Mouse (Mus musculus): Measurements from ENCODE around the gene Rbfox2. TPM values are rescaled to one million over a fixed set of nuclear protein-coding genes. Genes with fewer than 3 reads are reported as not detected.

Rbfox2 gene
- polyA plus RNA-seq, 1 experiment from 2014 or later: 173 TPM

- peaks cover 11% of the 10 kb centered on the region; the same call in 1 of the 2 replicates for H3K4me1 ChIP-seq
- H3K9me3 ChIP-seq: no peaks in the 10 kb centered on the region
- no peak overlapping the region for H3K9ac ChIP-seq (replicated peaks)
- no peaks in the 10 kb centered on the region for H3K36me3 ChIP-seq
- ATAC-seq (replicated peaks): no peak
- H3K27ac ChIP-seq (replicated peaks): no peak overlapping the region
- no peak overlapping the region for H3K4me3 ChIP-seq
- H3K27me3 ChIP-seq: no peaks in the 10 kb centered on the region
- H3K4me2 ChIP-seq (replicated peaks): no peak overlapping the region
- 50% methylated on average over 1 of the region's 1 CpGs for WGBS
Observed at GRCm38 (mm10) chr15:77217523-77217922, 89.3 kb downstream of the Rbfox2 start.

DNA sequence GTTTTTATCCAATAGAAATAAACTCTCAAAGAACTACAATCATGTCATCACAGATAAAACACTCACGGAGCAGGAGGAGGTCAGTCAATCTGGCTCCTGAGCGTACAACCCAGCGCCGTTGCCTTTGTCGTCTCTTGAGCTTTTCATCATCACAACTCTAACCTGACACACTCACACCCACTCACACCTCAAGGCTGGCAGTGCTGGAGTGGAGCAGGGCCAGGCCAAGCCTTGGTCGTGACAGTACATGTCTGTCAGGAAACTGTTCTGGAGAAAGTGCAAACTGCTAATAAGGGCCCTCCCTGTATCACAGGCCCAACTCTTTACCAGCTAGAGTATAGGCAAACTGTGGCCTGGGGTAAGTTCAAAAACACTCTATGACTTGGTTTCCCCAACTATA, 90.1 kb downstream of the Rbfox2 start:
- Histone ChIP-seq H3K36me3 (no peaks in the 10 kb centered on the region), H3K4me1 (peaks cover 11% of the 10 kb centered on the region; the same call in 1 of the 2 replicates), H3K27me3 (no peaks in the 10 kb centered on the region), H3K9me3 (no peaks in the 10 kb centered on the region), H3K4me2 (replicated peaks) (no peak overlapping the region), H3K27ac (replicated peaks) (no peak overlapping the region), H3K4me3 (no peak overlapping the region), H3K9ac (replicated peaks) (no peak overlapping the region)
- WGBS: 83% methylated on average over 6 of the region's 6 CpGs
- ATAC-seq (replicated peaks): no peak

DNA sequence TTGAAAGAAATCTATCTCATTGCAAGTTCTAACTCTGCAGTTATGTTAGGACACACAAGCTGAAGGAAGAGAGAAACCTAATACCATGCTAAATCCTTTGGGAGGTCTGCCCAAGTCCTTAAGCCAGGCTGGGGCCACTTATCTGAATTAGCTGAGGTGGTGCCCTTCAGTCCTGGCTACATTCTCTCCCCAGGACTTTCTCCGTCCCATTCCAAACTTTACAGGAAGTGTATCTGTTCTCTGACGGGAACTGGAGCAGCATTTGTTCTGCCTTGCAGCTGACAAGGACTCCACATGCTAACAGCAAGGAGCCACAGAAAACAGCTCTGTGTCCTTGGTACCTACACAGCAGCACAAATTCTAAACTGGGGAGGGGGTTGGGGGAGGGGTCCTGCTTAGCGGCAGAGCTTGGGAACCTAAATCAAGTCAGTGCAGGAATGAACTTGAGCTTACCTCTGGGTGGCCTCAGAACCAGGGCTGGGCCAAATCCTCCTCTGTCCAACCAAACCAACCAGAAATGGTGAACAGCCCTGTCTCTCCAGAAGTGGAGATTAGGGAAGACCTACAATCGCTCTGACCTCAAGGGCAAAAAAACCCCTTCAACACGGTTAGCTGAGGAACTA, 91.5 kb downstream of the Rbfox2 start:
- H3K27ac ChIP-seq (replicated peaks): no peak overlapping the region
- no peaks in the 10 kb centered on the region for H3K9me3 ChIP-seq
- ATAC-seq (replicated peaks): no peak
- H3K27me3 ChIP-seq: no peaks in the 10 kb centered on the region
- H3K4me1 ChIP-seq: peaks cover 11% of the 10 kb centered on the region; the same call in 1 of the 2 replicates
- H3K36me3 ChIP-seq: no peaks in the 10 kb centered on the region
- no peak overlapping the region for H3K9ac ChIP-seq (replicated peaks)
- H3K4me2 ChIP-seq (replicated peaks): no peak overlapping the region
- H3K4me3 ChIP-seq: no peak overlapping the region
- 21% methylated on average over 5 of the region's 5 CpGs for WGBS

DNA sequence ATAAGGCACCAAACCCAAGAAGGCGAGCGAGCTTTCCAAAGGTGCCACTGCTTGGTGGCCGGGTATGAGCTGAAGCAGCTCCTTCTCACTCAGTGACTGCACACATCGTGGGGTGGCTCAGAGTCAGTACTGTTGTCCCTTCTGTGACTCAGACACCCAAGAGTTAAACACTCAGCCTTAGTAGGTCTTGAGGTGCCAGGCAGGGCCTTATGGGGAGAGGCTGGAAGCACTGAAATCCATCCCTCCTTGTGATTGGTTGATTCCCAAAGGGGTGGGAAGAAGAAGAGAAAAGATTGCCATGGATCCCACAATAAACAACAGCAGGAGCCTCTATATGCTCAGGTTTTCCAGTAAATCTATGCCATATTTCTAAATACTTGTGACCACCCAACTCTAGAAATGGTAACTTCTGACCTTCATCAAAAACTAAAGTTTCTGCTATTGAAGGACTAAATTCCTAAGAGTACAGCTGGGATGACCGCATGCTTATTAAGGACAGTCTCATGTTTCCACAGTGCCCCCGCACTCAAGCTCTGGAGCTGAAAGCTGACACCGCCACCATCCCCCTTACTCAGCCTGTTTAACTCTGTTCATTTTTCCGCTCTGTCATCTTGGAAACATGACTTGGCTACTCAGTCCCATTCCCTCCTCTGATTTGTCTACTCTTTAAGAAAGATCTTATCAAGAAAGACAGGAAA, 92.2 kb downstream of the Rbfox2 start:
- Histone ChIP-seq H3K36me3 (no peaks in the 10 kb centered on the region), H3K27me3 (no peaks in the 10 kb centered on the region), H3K4me2 (replicated peaks) (no peak overlapping the region), H3K27ac (replicated peaks) (no peak overlapping the region), H3K4me1 (peaks cover 14% of the 10 kb centered on the region; the same call in 1 of the 2 replicates), H3K9me3 (no peaks in the 10 kb centered on the region), H3K9ac (replicated peaks) (no peak overlapping the region), H3K4me3 (no peak overlapping the region)
- ATAC-seq (replicated peaks): no peak
- WGBS: 31% methylated on average over 8 of the region's 8 CpGs

GRCm38 (mm10) chr15:77213829-77214228, 93.0 kb downstream of the Rbfox2 start:
- ATAC-seq (replicated peaks): no peak
- no peak overlapping the region for H3K4me2 ChIP-seq (replicated peaks)
- no peaks in the 10 kb centered on the region for H3K9me3 ChIP-seq
- no peaks in the 10 kb centered on the region for H3K36me3 ChIP-seq
- 51% methylated on average over 5 of the region's 5 CpGs for WGBS
- no peaks in the 10 kb centered on the region for H3K27me3 ChIP-seq
- H3K4me3 ChIP-seq: no peak overlapping the region
- peaks cover 14% of the 10 kb centered on the region; the same call in 1 of the 2 replicates for H3K4me1 ChIP-seq
- no peak overlapping the region for H3K9ac ChIP-seq (replicated peaks)
- H3K27ac ChIP-seq (replicated peaks): no peak overlapping the region

DNA sequence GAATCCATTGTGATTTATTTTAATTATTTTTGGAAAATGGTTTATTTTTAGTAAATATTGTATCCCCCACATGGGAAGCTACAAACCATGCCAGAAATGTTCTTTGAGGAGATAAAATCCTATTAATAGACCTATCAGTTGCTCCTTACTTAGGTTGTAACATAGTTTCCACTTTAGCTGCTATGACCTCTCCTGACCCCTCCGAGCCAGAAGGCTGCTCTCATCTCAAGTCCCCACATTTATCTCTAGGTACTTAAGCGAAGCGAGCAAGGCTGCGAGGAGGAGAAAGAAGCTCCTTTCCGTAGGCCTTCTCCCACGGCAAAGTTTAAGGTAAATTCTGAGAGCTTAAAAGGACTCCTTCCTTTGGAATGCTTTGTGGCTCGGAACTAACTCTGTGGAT, 94.0 kb downstream of the Rbfox2 start:
- no peak overlapping the region for H3K4me2 ChIP-seq (replicated peaks)
- WGBS: 77% methylated on average over 7 of the region's 7 CpGs
- no peak overlapping the region for H3K9ac ChIP-seq (replicated peaks)
- H3K27me3 ChIP-seq: no peaks in the 10 kb centered on the region
- no peaks in the 10 kb centered on the region for H3K36me3 ChIP-seq
- no peaks in the 10 kb centered on the region for H3K9me3 ChIP-seq
- peaks cover 14% of the 10 kb centered on the region; the same call in 1 of the 2 replicates for H3K4me1 ChIP-seq
- no peak overlapping the region for H3K27ac ChIP-seq (replicated peaks)
- no peak overlapping the region for H3K4me3 ChIP-seq
- no peak for ATAC-seq (replicated peaks)

GRCm38 (mm10) chr15:77212217-77212757, 94.5 kb downstream of the Rbfox2 start:
- no peak overlapping the region for H3K9ac ChIP-seq (replicated peaks)
- H3K27ac ChIP-seq (replicated peaks): no peak overlapping the region
- WGBS: 78% methylated on average over 4 of the region's 4 CpGs

DNA sequence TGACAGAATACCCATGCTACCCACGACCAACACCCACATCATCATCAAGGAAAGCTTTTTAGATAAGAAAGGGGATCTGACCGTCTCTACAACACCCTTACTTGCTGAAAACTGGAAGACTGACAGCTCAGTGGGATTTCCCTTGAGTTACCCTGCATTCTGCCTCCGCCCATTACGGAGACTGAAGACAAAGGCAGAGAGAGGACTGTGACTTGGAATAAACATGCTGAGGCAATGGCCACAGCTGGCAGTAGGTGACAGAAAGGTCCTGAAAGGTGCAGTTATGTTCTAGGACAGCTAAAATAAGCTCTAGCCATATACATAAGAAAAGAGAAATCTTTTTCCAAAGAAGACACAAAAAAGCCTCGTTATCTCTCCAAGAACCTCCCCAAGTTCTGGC, 99.8 kb downstream of the Rbfox2 start:
- no peak for ATAC-seq (replicated peaks)
- peaks cover 22% of the 10 kb centered on the region for H3K4me1 ChIP-seq
- WGBS: 66% methylated on average over 5 of the region's 5 CpGs

More at GRCm38 (mm10) chr15:77212217-77212757, 94.5 kb downstream of the Rbfox2 start:
- no peak overlapping the region for H3K4me2 ChIP-seq (replicated peaks)
- no peaks in the 10 kb centered on the region for H3K9me3 ChIP-seq
- no peaks in the 10 kb centered on the region for H3K36me3 ChIP-seq
- peaks cover 14% of the 10 kb centered on the region; the same call in 1 of the 2 replicates for H3K4me1 ChIP-seq
- no peak for ATAC-seq (replicated peaks)
- H3K4me3 ChIP-seq: no peak overlapping the region
- no peaks in the 10 kb centered on the region for H3K27me3 ChIP-seq

GRCm38 (mm10) chr15:77204951-77205350, 101.9 kb downstream of the Rbfox2 start:
- 71% methylated on average over 7 of the region's 7 CpGs for WGBS
- Histone ChIP-seq H3K4me2 (replicated peaks) (no peak overlapping the region), H3K4me1 (peaks cover 22% of the 10 kb centered on the region), H3K36me3 (no peaks in the 10 kb centered on the region), H3K9me3 (no peaks in the 10 kb centered on the region), H3K9ac (replicated peaks) (no peak overlapping the region), H3K27ac (replicated peaks) (no peak overlapping the region), H3K4me3 (no peak overlapping the region), H3K27me3 (no peaks in the 10 kb centered on the region)
- no peak for ATAC-seq (replicated peaks)

More for the DNA sequence above, 99.8 kb downstream of the Rbfox2 start:
- no peaks in the 10 kb centered on the region for H3K27me3 ChIP-seq
- no peaks in the 10 kb centered on the region for H3K36me3 ChIP-seq
- H3K4me2 ChIP-seq (replicated peaks): no peak overlapping the region
- H3K4me3 ChIP-seq: no peak overlapping the region
- H3K9me3 ChIP-seq: no peaks in the 10 kb centered on the region
- no peak overlapping the region for H3K27ac ChIP-seq (replicated peaks)
- no peak overlapping the region for H3K9ac ChIP-seq (replicated peaks)

GRCm38 (mm10) chr15:77203255-77203981, 103.4 kb downstream of the Rbfox2 start:
- Histone ChIP-seq H3K27ac (replicated peaks) (peak overlapping the region; percentile 28), H3K27me3 (no peaks in the 10 kb centered on the region), H3K36me3 (no peaks in the 10 kb centered on the region), H3K4me2 (replicated peaks) (no peak overlapping the region), H3K9ac (replicated peaks) (no peak overlapping the region), H3K4me3 (no peak overlapping the region), H3K9me3 (no peaks in the 10 kb centered on the region), H3K4me1 (peaks cover 19% of the 10 kb centered on the region)
- 49% methylated on average over 14 of the region's 14 CpGs for WGBS
- no peak for ATAC-seq (replicated peaks)

GRCm38 (mm10) chr15:77202881-77203254, 103.9 kb downstream of the Rbfox2 start:
- H3K27ac ChIP-seq (replicated peaks): no peak overlapping the region; the same call in 1 of the 2 replicates
- WGBS: 77% methylated on average over 3 of the region's 3 CpGs
- no peaks in the 10 kb centered on the region for H3K27me3 ChIP-seq
- ATAC-seq (replicated peaks): no peak
- no peaks in the 10 kb centered on the region for H3K36me3 ChIP-seq
- no peak overlapping the region for H3K4me3 ChIP-seq
- peaks cover 19% of the 10 kb centered on the region for H3K4me1 ChIP-seq
- no peak overlapping the region for H3K4me2 ChIP-seq (replicated peaks)
- no peaks in the 10 kb centered on the region for H3K9me3 ChIP-seq
- H3K9ac ChIP-seq (replicated peaks): no peak overlapping the region

DNA sequence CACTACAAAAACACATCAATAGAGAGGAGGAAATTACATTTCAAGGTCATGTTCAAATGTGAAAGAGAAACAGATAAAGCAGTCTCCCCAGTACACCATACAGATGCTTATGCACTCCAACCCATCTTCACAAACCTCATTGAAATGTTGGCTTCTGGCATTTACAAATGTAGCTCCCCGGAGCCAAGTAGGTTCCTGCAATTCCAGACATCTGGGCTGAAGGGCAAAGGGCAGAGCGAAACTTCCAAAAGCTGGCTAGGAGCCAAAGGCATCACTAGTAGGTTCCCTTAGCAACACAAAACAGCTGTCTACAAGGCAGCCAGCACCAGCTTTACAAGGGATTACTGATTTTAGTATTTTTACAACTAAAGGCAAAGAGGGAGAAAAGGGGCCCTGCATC, 104.6 kb downstream of the Rbfox2 start:
- 37% methylated on average over 2 of the region's 2 CpGs for WGBS
- Histone ChIP-seq H3K4me3 (no peak overlapping the region), H3K27me3 (no peaks in the 10 kb centered on the region), H3K36me3 (no peaks in the 10 kb centered on the region), H3K9me3 (no peaks in the 10 kb centered on the region), H3K9ac (replicated peaks) (no peak overlapping the region), H3K4me2 (replicated peaks) (no peak overlapping the region), H3K27ac (replicated peaks) (no peak overlapping the region), H3K4me1 (peaks cover 19% of the 10 kb centered on the region)
- no peak for ATAC-seq (replicated peaks)
